Mouse (Mus musculus): ENCODE data around the gene Pola2. TPM values are rescaled to one million over a fixed set of nuclear protein-coding genes. Genes with fewer than 3 reads are reported as not detected.

Pola2 gene
- polyA plus RNA-seq, 1 experiment from 2014 or later = 31.9 TPM

DNA sequence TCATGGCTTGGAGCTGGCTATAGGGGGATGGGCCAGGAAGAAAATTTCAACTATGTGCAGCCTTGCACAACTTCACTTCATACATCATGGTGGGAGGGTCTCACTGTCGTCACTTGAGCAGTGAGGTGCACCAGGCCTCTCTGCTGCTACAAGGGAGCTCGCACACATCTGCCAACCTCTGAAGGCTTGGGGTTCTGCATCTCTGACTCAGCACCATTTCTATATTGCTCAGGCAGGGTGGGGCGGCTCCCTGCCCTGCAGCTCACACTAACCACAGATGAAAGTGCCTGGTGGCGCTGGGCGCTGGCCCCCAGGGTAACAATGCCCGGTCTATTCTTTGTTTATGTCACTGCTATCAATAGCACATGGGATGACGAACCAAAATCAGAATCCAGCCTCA, 19.0 kb downstream of the Pola2 start:
- H3K27ac ChIP-seq (ENCODE audit: low read length) = no peak overlapping the region
- no peak overlapping the region for H3K4me3 ChIP-seq (replicated peaks; ENCODE audit: low read length)
- no peak overlapping the region for H3K9ac ChIP-seq (replicated peaks; ENCODE audit: low read depth, low read length)
- H3K27me3 ChIP-seq (replicated peaks; ENCODE audit: control insufficient read depth, insufficient read depth, low read length) = no peaks in the 10 kb centered on the region
- H3K36me3 ChIP-seq (ENCODE audit: control insufficient read depth, insufficient read depth) = peaks cover 3% of the 10 kb centered on the region; the same call in 1 of the 2 replicates
- H3K9me3 ChIP-seq (ENCODE audit: control insufficient read depth, low read length) = no peaks in the 10 kb centered on the region
- 81% methylated on average over 7 of the region's 7 CpGs for WGBS
- peaks cover 3% of the 10 kb centered on the region for H3K4me1 ChIP-seq (replicated peaks; ENCODE audit: control insufficient read depth, insufficient read depth, low read length)
- no peak for ATAC-seq
- no peak overlapping the region for H3K4me2 ChIP-seq (ENCODE audit: low read length)

DNA sequence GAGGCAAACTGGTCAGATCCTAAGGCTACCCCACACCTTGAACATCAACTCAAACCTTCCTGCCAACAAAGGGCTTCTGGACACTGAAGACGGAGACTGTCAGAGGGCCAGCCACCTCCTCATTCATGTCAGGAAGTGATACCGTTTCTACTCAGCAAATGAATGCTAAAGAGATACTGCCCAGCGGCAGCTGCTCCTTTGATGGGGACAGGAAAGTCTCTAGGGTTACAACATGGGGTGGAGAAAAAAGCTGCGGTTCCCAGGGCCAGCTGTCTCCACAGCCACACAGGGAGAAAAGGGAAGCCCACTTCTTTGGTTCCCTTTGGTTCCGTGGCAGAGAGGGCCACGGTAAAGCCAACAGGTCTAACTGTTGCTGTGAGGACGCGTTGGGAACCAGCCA, 19.9 kb downstream of the Pola2 start:
- Histone ChIP-seq H3K4me3 (replicated peaks; ENCODE audit: low read length) (no peak overlapping the region), H3K27ac (ENCODE audit: low read length) (no peak overlapping the region), H3K9me3 (ENCODE audit: control insufficient read depth, low read length) (no peaks in the 10 kb centered on the region), H3K9ac (replicated peaks; ENCODE audit: low read depth, low read length) (no peak overlapping the region), H3K27me3 (replicated peaks; ENCODE audit: control insufficient read depth, insufficient read depth, low read length) (no peaks in the 10 kb centered on the region), H3K4me2 (ENCODE audit: low read length) (no peak overlapping the region), H3K4me1 (replicated peaks; ENCODE audit: control insufficient read depth, insufficient read depth, low read length) (peaks cover 7% of the 10 kb centered on the region), H3K36me3 (ENCODE audit: control insufficient read depth, insufficient read depth) (peaks cover 3% of the 10 kb centered on the region; the same call in 1 of the 2 replicates)
- no peak for ATAC-seq
- WGBS = 77% methylated on average over 8 of the region's 8 CpGs

GRCm38 (mm10) chr19:5943404-5943803, 20.6 kb downstream of the Pola2 start:
- Histone ChIP-seq H3K9me3 (ENCODE audit: control insufficient read depth, low read length) (no peaks in the 10 kb centered on the region), H3K9ac (replicated peaks; ENCODE audit: low read depth, low read length) (no peak overlapping the region), H3K4me3 (replicated peaks; ENCODE audit: low read length) (no peak overlapping the region), H3K27me3 (replicated peaks; ENCODE audit: control insufficient read depth, insufficient read depth, low read length) (no peaks in the 10 kb centered on the region), H3K4me2 (ENCODE audit: low read length) (no peak overlapping the region), H3K27ac (ENCODE audit: low read length) (no peak overlapping the region), H3K4me1 (replicated peaks; ENCODE audit: control insufficient read depth, insufficient read depth, low read length) (peaks cover 7% of the 10 kb centered on the region), H3K36me3 (ENCODE audit: control insufficient read depth, insufficient read depth) (peaks cover 3% of the 10 kb centered on the region; the same call in 1 of the 2 replicates)
- WGBS = 92% methylated on average over 15 of the region's 15 CpGs
- ATAC-seq = no peak

DNA sequence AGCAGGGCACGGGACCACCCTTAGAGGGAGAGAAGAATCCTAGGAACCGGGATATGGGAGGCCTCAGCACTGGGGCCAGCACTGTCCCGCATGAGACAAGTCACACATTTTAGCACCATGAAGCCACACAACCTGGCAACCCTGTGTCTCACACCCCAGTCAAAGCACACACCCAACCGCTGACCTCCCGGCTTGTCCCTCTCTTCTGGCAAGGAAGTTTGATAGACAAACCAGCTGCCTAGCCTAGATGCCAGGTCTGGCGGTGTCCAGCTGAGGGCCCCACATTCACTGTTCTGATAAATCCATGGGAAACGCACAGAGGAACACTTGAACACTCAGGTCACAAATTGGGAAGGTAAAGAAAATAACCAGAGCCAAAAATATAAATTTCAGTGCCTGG, 21.4 kb downstream of the Pola2 start:
- WGBS = 93% methylated on average over 7 of the region's 7 CpGs

GRCm38 (mm10) chr19:5940656-5941055, 23.3 kb downstream of the Pola2 start:
- H3K27me3 ChIP-seq (replicated peaks; ENCODE audit: control insufficient read depth, insufficient read depth, low read length) = no peaks in the 10 kb centered on the region
- 89% methylated on average over 10 of the region's 10 CpGs for WGBS
- H3K9ac ChIP-seq (replicated peaks; ENCODE audit: low read depth, low read length) = no peak overlapping the region
- H3K36me3 ChIP-seq (ENCODE audit: control insufficient read depth, insufficient read depth) = no peaks in the 10 kb centered on the region
- H3K4me3 ChIP-seq (replicated peaks; ENCODE audit: low read length) = no peak overlapping the region
- peak overlapping the region; percentile 47; the same call in 1 of the 2 replicates for H3K27ac ChIP-seq (ENCODE audit: low read length)
- ATAC-seq = no peak
- no peaks in the 10 kb centered on the region for H3K9me3 ChIP-seq (ENCODE audit: control insufficient read depth, low read length)
- H3K4me2 ChIP-seq (ENCODE audit: low read length) = no peak overlapping the region
- peaks cover 18% of the 10 kb centered on the region for H3K4me1 ChIP-seq (replicated peaks; ENCODE audit: control insufficient read depth, insufficient read depth, low read length)

More for the DNA sequence above, 21.4 kb downstream of the Pola2 start:
- no peak for ATAC-seq
- Histone ChIP-seq H3K4me2 (ENCODE audit: low read length) (no peak overlapping the region), H3K27ac (ENCODE audit: low read length) (no peak overlapping the region), H3K36me3 (ENCODE audit: control insufficient read depth, insufficient read depth) (peaks cover under 1% of the 10 kb centered on the region; the same call in 1 of the 2 replicates), H3K9me3 (ENCODE audit: control insufficient read depth, low read length) (no peaks in the 10 kb centered on the region), H3K9ac (replicated peaks; ENCODE audit: low read depth, low read length) (no peak overlapping the region), H3K27me3 (replicated peaks; ENCODE audit: control insufficient read depth, insufficient read depth, low read length) (no peaks in the 10 kb centered on the region), H3K4me3 (replicated peaks; ENCODE audit: low read length) (no peak overlapping the region), H3K4me1 (replicated peaks; ENCODE audit: control insufficient read depth, insufficient read depth, low read length) (peaks cover 13% of the 10 kb centered on the region)

GRCm38 (mm10) chr19:5940173-5940572, 23.8 kb downstream of the Pola2 start:
- ATAC-seq = 0 out of 2 replicates have a peak, but pooled peaks have one; percentile 33

DNA sequence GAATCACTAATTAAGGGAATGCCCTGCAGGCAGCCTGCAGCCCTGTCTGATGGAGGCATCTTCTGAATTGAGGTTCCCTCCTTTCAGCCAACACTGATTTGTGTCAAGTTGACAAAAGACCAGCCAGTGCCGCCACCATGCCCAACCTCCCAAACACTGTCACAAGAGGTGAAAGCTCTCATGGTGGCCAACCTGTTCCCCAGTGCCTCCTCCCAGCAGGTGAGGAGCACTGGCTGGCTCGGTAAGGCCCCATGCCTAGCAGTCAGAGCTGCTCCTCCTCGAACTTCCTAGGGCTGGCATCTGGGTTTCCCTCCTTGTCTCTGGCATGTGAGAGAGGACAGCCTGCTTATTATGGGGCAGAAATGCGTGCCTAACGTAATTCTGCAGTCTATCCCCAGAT, 24.3 kb downstream of the Pola2 start:
- H3K36me3 ChIP-seq (ENCODE audit: control insufficient read depth, insufficient read depth) = no peaks in the 10 kb centered on the region
- ATAC-seq = 0 out of 2 replicates have a peak, but pooled peaks have one; percentile 18
- H3K4me1 ChIP-seq (replicated peaks; ENCODE audit: control insufficient read depth, insufficient read depth, low read length) = peaks cover 18% of the 10 kb centered on the region
- no peaks in the 10 kb centered on the region for H3K9me3 ChIP-seq (ENCODE audit: control insufficient read depth, low read length)
- H3K4me3 ChIP-seq (replicated peaks; ENCODE audit: low read length) = no peak overlapping the region
- H3K27me3 ChIP-seq (replicated peaks; ENCODE audit: control insufficient read depth, insufficient read depth, low read length) = no peaks in the 10 kb centered on the region
- no peak overlapping the region for H3K9ac ChIP-seq (replicated peaks; ENCODE audit: low read depth, low read length)
- WGBS = 58% methylated on average over 5 of the region's 5 CpGs
- peak overlapping the region; percentile 19 for H3K27ac ChIP-seq (ENCODE audit: low read length)
- H3K4me2 ChIP-seq (ENCODE audit: low read length) = no peak overlapping the region

More at GRCm38 (mm10) chr19:5940173-5940572, 23.8 kb downstream of the Pola2 start:
- Histone ChIP-seq H3K9me3 (ENCODE audit: control insufficient read depth, low read length) (no peaks in the 10 kb centered on the region), H3K27ac (ENCODE audit: low read length) (peak overlapping the region; percentile 19; the same call in 1 of the 2 replicates), H3K9ac (replicated peaks; ENCODE audit: low read depth, low read length) (no peak overlapping the region), H3K4me3 (replicated peaks; ENCODE audit: low read length) (no peak overlapping the region), H3K4me2 (ENCODE audit: low read length) (no peak overlapping the region), H3K27me3 (replicated peaks; ENCODE audit: control insufficient read depth, insufficient read depth, low read length) (no peaks in the 10 kb centered on the region), H3K36me3 (ENCODE audit: control insufficient read depth, insufficient read depth) (no peaks in the 10 kb centered on the region), H3K4me1 (replicated peaks; ENCODE audit: control insufficient read depth, insufficient read depth, low read length) (peaks cover 18% of the 10 kb centered on the region)
- 47% methylated on average over 4 of the region's 4 CpGs for WGBS

GRCm38 (mm10) chr19:5938516-5938915, 25.5 kb downstream of the Pola2 start:
- Histone ChIP-seq H3K27ac (ENCODE audit: low read length) (no peak overlapping the region), H3K9ac (replicated peaks; ENCODE audit: low read depth, low read length) (no peak overlapping the region), H3K36me3 (ENCODE audit: control insufficient read depth, insufficient read depth) (no peaks in the 10 kb centered on the region), H3K4me1 (replicated peaks; ENCODE audit: control insufficient read depth, insufficient read depth, low read length) (peaks cover 18% of the 10 kb centered on the region), H3K4me3 (replicated peaks; ENCODE audit: low read length) (no peak overlapping the region), H3K4me2 (ENCODE audit: low read length) (no peak overlapping the region), H3K9me3 (ENCODE audit: control insufficient read depth, low read length) (no peaks in the 10 kb centered on the region), H3K27me3 (replicated peaks; ENCODE audit: control insufficient read depth, insufficient read depth, low read length) (no peaks in the 10 kb centered on the region)
- ATAC-seq = no peak
- 87% methylated on average over 6 of the region's 6 CpGs for WGBS

GRCm38 (mm10) chr19:5937836-5938406, 26.1 kb downstream of the Pola2 start:
- Histone ChIP-seq H3K4me3 (replicated peaks; ENCODE audit: low read length) (no peak overlapping the region), H3K9ac (replicated peaks; ENCODE audit: low read depth, low read length) (no peak overlapping the region), H3K27ac (ENCODE audit: low read length) (no peak overlapping the region), H3K27me3 (replicated peaks; ENCODE audit: control insufficient read depth, insufficient read depth, low read length) (no peaks in the 10 kb centered on the region), H3K9me3 (ENCODE audit: control insufficient read depth, low read length) (no peaks in the 10 kb centered on the region), H3K4me2 (ENCODE audit: low read length) (no peak overlapping the region), H3K4me1 (replicated peaks; ENCODE audit: control insufficient read depth, insufficient read depth, low read length) (peaks cover 18% of the 10 kb centered on the region), H3K36me3 (ENCODE audit: control insufficient read depth, insufficient read depth) (no peaks in the 10 kb centered on the region)
- no peak for ATAC-seq
- WGBS = 31% methylated on average over 14 of the region's 14 CpGs
